Mouse (Mus musculus): ENCODE measurements around the gene Ank3. TPM values are rescaled to one million over a fixed set of nuclear protein-coding genes. Genes with fewer than 3 reads are reported as not detected.

Ank3 gene
- total and polyA plus RNA-seq, 3 experiments, result 3.2 to 6.7 TPM; not detected in 1

- no peaks in the 10 kb centered on the region for H3K27me3 ChIP-seq (ENCODE audit: control insufficient read depth in 1 of 2, insufficient read depth in 2 of 2, low read length in 2 of 2)
- no peak overlapping the region for H3K4me3 ChIP-seq (ENCODE audit: control insufficient read depth in 1 of 2, insufficient read depth in 1 of 2, low read depth in 2 of 2, low read length in 2 of 2)
- H3K36me3 ChIP-seq (ENCODE audit: control insufficient read depth in 1 of 2, insufficient read depth in 2 of 2, low read length in 2 of 2), result no peaks in the 10 kb centered on the region
- DNase-seq (ENCODE audit: low read depth, low spot score), result no peak
- H3K9ac ChIP-seq (ENCODE audit: control insufficient read depth, low read depth, low read length, poor library complexity, severe bottlenecking), result no peak overlapping the region
- H3K27ac ChIP-seq (ENCODE audit: control insufficient read depth, low read depth, low read length), result no peak overlapping the region
- H3K4me1 ChIP-seq (ENCODE audit: control insufficient read depth in 1 of 2, insufficient read depth in 2 of 2, low read length in 2 of 2), result no peaks in the 10 kb centered on the region
- H3K79me2 ChIP-seq (ENCODE audit: control insufficient read depth, insufficient read depth, low read length, poor library complexity), result no peaks in the 10 kb centered on the region
- TF ChIP-seq EP300 (IDR thresholded peaks at IDR 0.05; ENCODE audit: low read depth in 1 of 2, low read length in 2 of 2), result no peak
- no peak for TF ChIP-seq MXI1 (IDR thresholded peaks at IDR 0.05; ENCODE audit: low read depth, low read length)
- TF ChIP-seq USF1 (IDR thresholded peaks at IDR 0.05; ENCODE audit: low read depth, low read length), result no peak
- no peak for TF ChIP-seq CHD2 (IDR thresholded peaks at IDR 0.05; ENCODE audit: low read length)
- no peak for TF ChIP-seq POLR2A (IDR thresholded peaks at IDR 0.05; ENCODE audit: control insufficient read depth in 1 of 2, insufficient read depth in 1 of 2, low read depth in 1 of 2, low read length in 2 of 2, poor library complexity in 1 of 2)
- TF ChIP-seq MEF2A (IDR thresholded peaks at IDR 0.05; ENCODE audit: extremely low read depth, insufficient replicate concordance, low read depth, low read length, poor library complexity, severe bottlenecking), result no peak
- TF ChIP-seq MAZ (IDR thresholded peaks at IDR 0.05; ENCODE audit: low read depth, low read length), result no peak
- no peak for TF ChIP-seq CHD1 (IDR thresholded peaks at IDR 0.05; ENCODE audit: low read depth, low read length)
- TF ChIP-seq UBTF (IDR thresholded peaks at IDR 0.05; ENCODE audit: borderline replicate concordance, insufficient read depth, low read depth, low read length), result no peak
- TF ChIP-seq TCF12 (IDR thresholded peaks at IDR 0.05; ENCODE audit: low read depth, low read length), result no peak
- no peak for TF ChIP-seq NRF1 (IDR thresholded peaks at IDR 0.05; ENCODE audit: insufficient read depth, low read depth, low read length, poor library complexity, severe bottlenecking)
- no peak for TF ChIP-seq MYB (IDR thresholded peaks at IDR 0.05; ENCODE audit: low read depth, low read length)
- TF ChIP-seq POLR2AphosphoS2 (IDR thresholded peaks at IDR 0.05; ENCODE audit: low read length), result no peak
- no peak for TF ChIP-seq TBP (IDR thresholded peaks at IDR 0.05; ENCODE audit: low read depth, low read length)
- no peaks in the 10 kb centered on the region for H3K9me3 ChIP-seq (replicated peaks; ENCODE audit: insufficient read depth, low read length)
Measured at GRCm38 (mm10) chr10:69477656-69478055, 79.1 kb downstream of the Ank3 start.

GRCm38 (mm10) chr10:69478831-69479230, 80.3 kb downstream of the Ank3 start:
- no peak overlapping the region for H3K27ac ChIP-seq (ENCODE audit: control insufficient read depth, low read depth, low read length)
- H3K36me3 ChIP-seq (ENCODE audit: control insufficient read depth in 1 of 2, insufficient read depth in 2 of 2, low read length in 2 of 2), result no peaks in the 10 kb centered on the region
- no peak overlapping the region for H3K9ac ChIP-seq (ENCODE audit: control insufficient read depth, low read depth, low read length, poor library complexity, severe bottlenecking)
- H3K79me2 ChIP-seq (ENCODE audit: control insufficient read depth, insufficient read depth, low read length, poor library complexity), result no peaks in the 10 kb centered on the region
- H3K27me3 ChIP-seq (ENCODE audit: control insufficient read depth in 1 of 2, insufficient read depth in 2 of 2, low read length in 2 of 2), result no peaks in the 10 kb centered on the region
- no peak for DNase-seq (ENCODE audit: low read depth, low spot score)
- H3K4me3 ChIP-seq (ENCODE audit: control insufficient read depth in 1 of 2, insufficient read depth in 1 of 2, low read depth in 2 of 2, low read length in 2 of 2), result no peak overlapping the region
- no peaks in the 10 kb centered on the region for H3K4me1 ChIP-seq (ENCODE audit: control insufficient read depth in 1 of 2, insufficient read depth in 2 of 2, low read length in 2 of 2)
- TF ChIP-seq TCF12 (IDR thresholded peaks at IDR 0.05; ENCODE audit: low read depth, low read length) (no peak), USF1 (IDR thresholded peaks at IDR 0.05; ENCODE audit: low read depth, low read length) (no peak), TBP (IDR thresholded peaks at IDR 0.05; ENCODE audit: low read depth, low read length) (no peak), KAT2A (conservative IDR thresholded peaks at IDR 0.05; ENCODE audit: low read depth, low read length) (no peak), RAD21 (IDR thresholded peaks at IDR 0.05; ENCODE audit: low read depth, low read length) (no peak), ZMIZ1 (IDR thresholded peaks at IDR 0.05; ENCODE audit: low read depth, low read length) (no peak), SIN3A (IDR thresholded peaks at IDR 0.05; ENCODE audit: low read length) (no peak), UBTF (IDR thresholded peaks at IDR 0.05; ENCODE audit: borderline replicate concordance, insufficient read depth, low read depth, low read length) (no peak), MAZ (IDR thresholded peaks at IDR 0.05; ENCODE audit: low read depth, low read length) (no peak), NRF1 (IDR thresholded peaks at IDR 0.05; ENCODE audit: insufficient read depth, low read depth, low read length, poor library complexity, severe bottlenecking) (no peak), MEF2A (IDR thresholded peaks at IDR 0.05; ENCODE audit: extremely low read depth, insufficient replicate concordance, low read depth, low read length, poor library complexity, severe bottlenecking) (no peak), E2F4 (IDR thresholded peaks at IDR 0.05; ENCODE audit: borderline replicate concordance, low read depth, low read length) (no peak)
- H3K9me3 ChIP-seq (replicated peaks; ENCODE audit: insufficient read depth, low read length), result no peaks in the 10 kb centered on the region

All from MEL (cell line).